Mouse (Mus musculus) MEL (cell line): Measurements from ENCODE around the gene Coq10a. TPM values are rescaled to one million over a fixed set of nuclear protein-coding genes. Genes with fewer than 3 reads are reported as not detected.

Source experiments
- DNase-seq: peaks from one replicate; pipeline ENCODE4 v3.0.0; 2011; ENCODE audit warnings: low read depth, low spot score
- H3K27ac ChIP-seq: 2 replicates; pipeline ENCODE4 v1.5.1; 2012; ENCODE audit warnings: low read depth, mild to moderate bottlenecking, control low read depth, low read length, moderate library complexity; ENCODE audit not compliant: control insufficient read depth
- H3K27me3 ChIP-seq, 2 experiments: fragments of 150-350 bp in 1 of 2; sonication (generic) in 1 of 2; 2 replicates each; pipeline ENCODE4 v1.6.1; 2012; ENCODE audit warnings: low read length in 2 of 2, mild to moderate bottlenecking in 2 of 2, improper control_type of control experiment in 1 of 2, moderate library complexity in 1 of 2; ENCODE audit not compliant: insufficient read depth in 2 of 2, control insufficient read depth in 1 of 2
- H3K36me3 ChIP-seq, 2 experiments: 2 replicates each; pipeline ENCODE4 v1.6.1; 2012 to 2014; ENCODE audit warnings: low read length in 2 of 2, improper control_type of control experiment in 1 of 2, inconsistent platforms in 1 of 2, mild to moderate bottlenecking in 1 of 2; ENCODE audit not compliant: insufficient read depth in 2 of 2, control insufficient read depth in 1 of 2
- H3K4me1 ChIP-seq, 2 experiments: fragments of 150-350 bp in 1 of 2; sonication (generic) in 1 of 2; 2 replicates each; pipeline ENCODE4 v1.6.1; 2012; ENCODE audit warnings: low read length in 2 of 2, improper control_type of control experiment in 1 of 2, mild to moderate bottlenecking in 1 of 2; ENCODE audit not compliant: insufficient read depth in 2 of 2, control insufficient read depth in 1 of 2
- H3K4me3 ChIP-seq, 2 experiments: fragments of 150-350 bp in 1 of 2; sonication (generic) in 1 of 2; 2 replicates each; pipeline ENCODE4 v1.5.1; 2012; ENCODE audit warnings: low read depth in 2 of 2, low read length in 2 of 2, mild to moderate bottlenecking in 2 of 2, moderate library complexity in 2 of 2, control low read depth in 1 of 2, improper control_type of control experiment in 1 of 2; ENCODE audit not compliant: control insufficient read depth in 1 of 2, insufficient read depth in 1 of 2
- H3K79me2 ChIP-seq: 2 replicates; pipeline ENCODE4 v1.6.1; 2012; ENCODE audit warnings: mild to moderate bottlenecking, low read length, moderate library complexity; ENCODE audit not compliant: control insufficient read depth, poor library complexity, insufficient read depth
- H3K9ac ChIP-seq: 2 replicates; pipeline ENCODE4 v1.6.1; 2012; ENCODE audit warnings: low read depth, mild to moderate bottlenecking, control low read depth, low read length, moderate library complexity; ENCODE audit not compliant: control insufficient read depth, poor library complexity, severe bottlenecking
- H3K9me3 ChIP-seq: fragments of 150-350 bp; sonication (generic); replicated peaks from 2 replicates; pipeline ENCODE4 v1.6.1; 2012; ENCODE audit warnings: mild to moderate bottlenecking, low read length, improper control_type of control experiment, moderate library complexity; ENCODE audit not compliant: insufficient read depth
- BHLHE40 ChIP-seq: IDR thresholded peaks from 2 replicates; pipeline ENCODE4 v1.6.1; 2012; ENCODE audit warnings: low read depth, mild to moderate bottlenecking, inconsistent platforms, low read length, improper control_type of control experiment, borderline replicate concordance
- CHD1 ChIP-seq: IDR thresholded peaks from 2 replicates; pipeline ENCODE4 v1.6.1; 2012; ENCODE audit warnings: low read depth, mild to moderate bottlenecking, inconsistent platforms, low read length, improper control_type of control experiment
- CHD2 ChIP-seq: IDR thresholded peaks from 2 replicates; pipeline ENCODE4 v1.6.1; 2011; ENCODE audit warnings: low read length, improper control_type of control experiment
- CTCF ChIP-seq, 3 experiments: IDR thresholded peaks in 2 of 3; conservative IDR thresholded peaks in 1 of 3; 2 replicates each; pipeline ENCODE4 v1.5.1; 2011 to 2012; ENCODE audit warnings: low read length in 3 of 3, low read depth in 2 of 3, mild to moderate bottlenecking in 2 of 3, improper control_type of control experiment in 1 of 3, inconsistent platforms in 1 of 3, mixed read lengths in 1 of 3, moderate library complexity in 1 of 3; ENCODE audit not compliant: control insufficient read depth in 1 of 3, insufficient read depth in 1 of 3, poor library complexity in 1 of 3, severe bottlenecking in 1 of 3
- E2F4 ChIP-seq: IDR thresholded peaks from 2 replicates; pipeline ENCODE4 v1.6.1; 2011; ENCODE audit warnings: low read depth, low read length, improper control_type of control experiment, borderline replicate concordance
- ELF1 ChIP-seq: IDR thresholded peaks from 2 replicates; pipeline ENCODE4 v1.6.1; 2014; ENCODE audit warnings: low read depth, mild to moderate bottlenecking, inconsistent platforms, low read length, improper control_type of control experiment, moderate library complexity
- EP300 ChIP-seq, 2 experiments: IDR thresholded peaks; 2 replicates each; pipeline ENCODE4 v1.6.1; 2011; ENCODE audit warnings: improper control_type of control experiment in 2 of 2, low read length in 2 of 2, low read depth in 1 of 2, mild to moderate bottlenecking in 1 of 2
- ETS1 ChIP-seq: IDR thresholded peaks from 2 replicates; pipeline ENCODE4 v1.6.1; 2012; ENCODE audit warnings: low read depth, mild to moderate bottlenecking, inconsistent platforms, low read length, improper control_type of control experiment, moderate library complexity
- GATA1 ChIP-seq: IDR thresholded peaks from 2 replicates; pipeline ENCODE4 v1.6.1; 2011; ENCODE audit warnings: low read depth, low read length, improper control_type of control experiment
- HCFC1 ChIP-seq: IDR thresholded peaks from 2 replicates; pipeline ENCODE4 v1.6.1; 2012; ENCODE audit warnings: low read depth, mild to moderate bottlenecking, inconsistent platforms, low read length, improper control_type of control experiment, moderate library complexity
- KAT2A ChIP-seq: conservative IDR thresholded peaks from 2 replicates; pipeline ENCODE4 v1.6.1; 2012; ENCODE audit warnings: low read depth, low read length, improper control_type of control experiment, inconsistent platforms
- MAFK ChIP-seq: IDR thresholded peaks from 2 replicates; pipeline ENCODE4 v1.6.1; 2011; ENCODE audit warnings: low read depth, mild to moderate bottlenecking, low read length, improper control_type of control experiment, borderline replicate concordance
- MAX ChIP-seq: IDR thresholded peaks from 2 replicates; pipeline ENCODE4 v1.6.1; 2011; ENCODE audit warnings: low read length, improper control_type of control experiment
- MAZ ChIP-seq: IDR thresholded peaks from 2 replicates; pipeline ENCODE4 v1.6.1; 2012; ENCODE audit warnings: low read depth, mild to moderate bottlenecking, inconsistent platforms, low read length, improper control_type of control experiment
- MEF2A ChIP-seq: IDR thresholded peaks from 2 replicates; pipeline ENCODE4 v1.6.1; 2014; ENCODE audit warnings: low read depth, mild to moderate bottlenecking, inconsistent platforms, low read length, improper control_type of control experiment; ENCODE audit not compliant: poor library complexity, insufficient replicate concordance, severe bottlenecking; ENCODE audit errors: extremely low read depth
- MXI1 ChIP-seq: IDR thresholded peaks from 2 replicates; pipeline ENCODE4 v1.6.1; 2011; ENCODE audit warnings: mild to moderate bottlenecking, low read depth, low read length, improper control_type of control experiment
- MYB ChIP-seq: IDR thresholded peaks from 2 replicates; pipeline ENCODE4 v1.6.1; 2011; ENCODE audit warnings: mild to moderate bottlenecking, low read depth, low read length, improper control_type of control experiment
- MYC ChIP-seq: IDR thresholded peaks from 2 replicates; pipeline ENCODE4 v1.6.1; 2011; ENCODE audit warnings: low read depth, mild to moderate bottlenecking, low read length, improper control_type of control experiment, moderate library complexity
- NELFE ChIP-seq: IDR thresholded peaks from 2 replicates; pipeline ENCODE4 v1.6.1; 2011; ENCODE audit warnings: low read depth, low read length, improper control_type of control experiment
- NRF1 ChIP-seq: IDR thresholded peaks from 2 replicates; pipeline ENCODE4 v1.6.1; 2014; ENCODE audit warnings: low read depth, mild to moderate bottlenecking, inconsistent platforms, low read length, improper control_type of control experiment, moderate library complexity; ENCODE audit not compliant: poor library complexity, insufficient read depth, severe bottlenecking
- POLR2A ChIP-seq, 2 experiments: IDR thresholded peaks; 2 replicates each; pipeline ENCODE4 v1.6.1; 2011 to 2012; ENCODE audit warnings: low read length in 2 of 2, mild to moderate bottlenecking in 2 of 2, control low read depth in 1 of 2, improper control_type of control experiment in 1 of 2, low read depth in 1 of 2, moderate library complexity in 1 of 2; ENCODE audit not compliant: control insufficient read depth in 1 of 2, insufficient read depth in 1 of 2, poor library complexity in 1 of 2
- POLR2AphosphoS2 ChIP-seq: IDR thresholded peaks from 2 replicates; pipeline ENCODE4 v1.6.1; 2011; ENCODE audit warnings: low read length, improper control_type of control experiment
- POLR2AphosphoS5 ChIP-seq: IDR thresholded peaks from 2 replicates; pipeline ENCODE4 v1.6.1; 2012; ENCODE audit warnings: low read depth, borderline replicate concordance, mild to moderate bottlenecking, inconsistent platforms, low read length, moderate library complexity, mixed read lengths
- RAD21 ChIP-seq: IDR thresholded peaks from 2 replicates; pipeline ENCODE4 v1.6.1; 2011; ENCODE audit warnings: mild to moderate bottlenecking, low read depth, low read length, improper control_type of control experiment
- RCOR1 ChIP-seq: IDR thresholded peaks from 2 replicates; pipeline ENCODE4 v1.6.1; 2012; ENCODE audit warnings: low read depth, mild to moderate bottlenecking, inconsistent platforms, low read length, improper control_type of control experiment
- SIN3A ChIP-seq: IDR thresholded peaks from 2 replicates; pipeline ENCODE4 v1.6.1; 2012; ENCODE audit warnings: low read length, improper control_type of control experiment, inconsistent platforms
- SMC3 ChIP-seq: IDR thresholded peaks from 2 replicates; pipeline ENCODE4 v1.6.1; 2011; ENCODE audit warnings: low read depth, low read length, improper control_type of control experiment
- TAL1 ChIP-seq: IDR thresholded peaks from 2 replicates; pipeline ENCODE4 v1.6.1; 2012; ENCODE audit warnings: mild to moderate bottlenecking, inconsistent platforms, low read length, moderate library complexity, mixed read lengths
- TCF12 ChIP-seq: IDR thresholded peaks from 2 replicates; pipeline ENCODE4 v1.6.1; 2014; ENCODE audit warnings: low read depth, mild to moderate bottlenecking, inconsistent platforms, low read length, improper control_type of control experiment, moderate library complexity
- UBTF ChIP-seq: IDR thresholded peaks from 2 replicates; pipeline ENCODE4 v1.6.1; 2012; ENCODE audit warnings: low read depth, mild to moderate bottlenecking, inconsistent platforms, low read length, improper control_type of control experiment, moderate library complexity, borderline replicate concordance; ENCODE audit not compliant: insufficient read depth
- USF1 ChIP-seq: IDR thresholded peaks from 2 replicates; pipeline ENCODE4 v1.6.1; 2014; ENCODE audit warnings: low read depth, mild to moderate bottlenecking, inconsistent platforms, low read length, improper control_type of control experiment, moderate library complexity
- USF2 ChIP-seq, 2 experiments: IDR thresholded peaks; 2 replicates each; pipeline ENCODE4 v1.6.1; 2011 to 2012; ENCODE audit warnings: improper control_type of control experiment in 2 of 2, low read length in 2 of 2, borderline replicate concordance in 1 of 2, inconsistent platforms in 1 of 2, low read depth in 1 of 2, mild to moderate bottlenecking in 1 of 2; ENCODE audit not compliant: insufficient read depth in 1 of 2
- ZC3H11A ChIP-seq: IDR thresholded peaks from 2 replicates; pipeline ENCODE4 v1.6.1; 2012; ENCODE audit warnings: low read depth, mild to moderate bottlenecking, inconsistent platforms, low read length, improper control_type of control experiment
- ZKSCAN1 ChIP-seq: IDR thresholded peaks from 2 replicates; pipeline ENCODE4 v1.6.1; 2012; ENCODE audit warnings: low read depth, mild to moderate bottlenecking, inconsistent platforms, low read length, improper control_type of control experiment, moderate library complexity
- ZNF384 ChIP-seq: IDR thresholded peaks from 2 replicates; pipeline ENCODE4 v1.6.1; 2012; ENCODE audit warnings: low read depth, mild to moderate bottlenecking, inconsistent platforms, low read length, improper control_type of control experiment
- polyA plus RNA-seq, 2 experiments: library from polyadenylated mRNA; stranded (reverse) in 1 of 2; unstranded in 1 of 2; fragments of >175 nt in 1 of 2; fragments of >200 nt in 1 of 2; gene quantifications; 2 replicates each; pipeline versions ENCODE4 v1.2.1 to v1.2.4; 2012; ENCODE audit warnings: low replicate concordance in 2 of 2, low read depth in 1 of 2; ENCODE audit not compliant: insufficient read length in 2 of 2, insufficient read depth in 1 of 2, missing spikeins in 1 of 2
- total RNA-seq: library from RNA; depleted of rRNA; stranded (reverse); fragments of 300-350 nt; gene quantifications from 2 replicates; pipeline ENCODE4 v1.2.3, GENCODE M21; 2012

Gene Coq10a
- total and polyA plus RNA-seq, 3 experiments, result 7.7 to 14.1 TPM; not detected in 1

GRCm38 (mm10) chr10:128372989-128373748 is 4.4 kb upstream of the Coq10a start:
- peak; percentile 88 for DNase-seq
- H3K4me1 ChIP-seq, result peaks cover 4 to 17% of the 10 kb centered on the region in 2 experiments
- H3K27ac ChIP-seq, result peak overlapping the region; percentile 59
- peaks cover 16% of the 10 kb centered on the region for H3K79me2 ChIP-seq
- H3K4me3 ChIP-seq, result peak overlapping the region in 1 of 2 experiments; percentile 15; a peak in 1 of 4 replicates
- TF ChIP-seq KAT2A (no peak), NELFE (no peak), CHD1 (no peak), TAL1 (no peak), MYC (peak; percentile 86; the same call in 1 of the 2 replicates), CHD2 (no peak), RCOR1 (no peak), GATA1 (0 out of 2 replicates have a peak, but pooled peaks have one; percentile 17), SMC3 (no peak), ZNF384 (no peak), POLR2A (IDR thresholded peaks at IDR 0.05; ENCODE audit: control insufficient read depth in 1 of 2, insufficient read depth in 1 of 2, low read depth in 1 of 2, low read length in 2 of 2, poor library complexity in 1 of 2) (peak in 1 of 2 experiments; percentile 41; a peak in 1 of 4 replicates), BHLHE40 (peak; percentile 77), ETS1 (peak; percentile 51; the same call in 1 of the 2 replicates), SIN3A (peak; percentile 56; the same call in 1 of the 2 replicates), CTCF (IDR thresholded peaks at IDR 0.05 in 2 of 3, conservative IDR thresholded peaks at IDR 0.05 in 1 of 3; ENCODE audit: control insufficient read depth in 1 of 3, insufficient read depth in 1 of 3, low read depth in 2 of 3, low read length in 3 of 3, poor library complexity in 1 of 3, severe bottlenecking in 1 of 3) (no peak; a peak in 1 of 6 replicates), MYB (no peak), USF1 (peak; percentile 83), MEF2A (peak; percentile 77; the same call in 1 of the 2 replicates), EP300 (IDR thresholded peaks at IDR 0.05; ENCODE audit: low read depth in 1 of 2, low read length in 2 of 2) (no peak), E2F4 (no peak), ELF1 (no peak), RAD21 (no peak), TCF12 (no peak), MAX (peak; percentile 66; the same call in 1 of the 2 replicates), NRF1 (no peak), POLR2AphosphoS2 (no peak), ZKSCAN1 (no peak), USF2 (IDR thresholded peaks at IDR 0.05; ENCODE audit: borderline replicate concordance in 1 of 2, insufficient read depth in 1 of 2, low read depth in 1 of 2, low read length in 2 of 2) (0 out of 4 replicates have a peak, but pooled peaks of 1 of the 2 experiments have one; percentile 28), MXI1 (peak; percentile 50; the same call in 1 of the 2 replicates), POLR2AphosphoS5 (no peak), HCFC1 (peak; percentile 37; the same call in 1 of the 2 replicates), ZC3H11A (no peak), UBTF (no peak), MAFK (no peak), MAZ (peak; percentile 73; the same call in 1 of the 2 replicates)
- no peaks in the 10 kb centered on the region for H3K27me3 ChIP-seq
- peak overlapping the region; percentile 1; the same call in 1 of the 2 replicates for H3K9ac ChIP-seq
- H3K36me3 ChIP-seq, result peaks cover 0 to 10% of the 10 kb centered on the region in 2 experiments; a peak in 2 of 4 replicates
- H3K9me3 ChIP-seq, result no peaks in the 10 kb centered on the region
